Mouse (Mus musculus) urinary bladder, adult 2 months (tissue): ENCODE measurements at regions not wholly inside any gene's neighbourhood (a gene's known extent, or its start where the extent isn't known, plus 50 kb on each side); places are given as distances from the start of the nearest gene placed in this dataset.

Experiments used
- DNase-seq: peaks from one replicate; pipeline ENCODE4 v3.0.0; 2022; ENCODE audit warnings: low spot score

DNA sequence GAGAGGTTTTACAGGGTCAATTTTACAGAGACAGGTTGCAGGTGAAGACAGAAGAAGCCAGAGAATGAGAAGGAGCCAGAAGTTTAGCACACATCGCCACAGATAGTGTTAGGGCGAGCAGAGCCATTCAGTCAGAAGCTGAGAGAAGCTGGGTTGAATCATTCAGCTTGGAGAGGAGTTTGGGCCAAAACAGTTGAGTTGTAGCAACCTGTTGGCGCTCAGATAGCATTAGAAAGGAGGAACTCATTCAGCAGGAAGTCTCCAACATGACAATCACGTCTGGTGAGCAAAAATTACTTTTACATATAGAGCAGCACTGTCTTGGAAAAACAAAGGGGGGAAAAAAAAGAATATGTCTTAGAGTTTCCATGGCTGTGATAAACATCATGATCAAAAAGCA, 53.2 kb downstream of the Fam43a start:
- no peak for DNase-seq

DNA sequence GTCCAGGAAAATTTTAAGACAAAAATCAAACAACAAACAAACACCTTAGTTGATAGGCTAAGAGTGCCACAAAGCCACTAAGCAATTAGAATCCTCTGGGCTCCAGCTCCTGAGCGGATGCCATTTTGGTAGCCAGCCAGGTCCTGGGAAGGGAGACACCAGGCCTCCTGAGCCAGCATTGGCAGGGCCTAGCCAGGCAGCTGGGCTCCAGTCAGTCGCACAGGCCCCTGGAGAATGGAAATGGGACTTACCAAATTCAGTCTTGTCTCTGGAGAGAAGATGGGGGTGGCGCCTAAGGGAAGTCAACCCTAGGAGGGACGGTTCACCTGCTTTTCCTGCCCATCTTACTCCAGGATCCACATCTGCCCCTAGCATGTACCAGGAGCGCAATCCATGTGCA, 54.3 kb downstream of the Fam43a start:
- DNase-seq, result no peak

DNA sequence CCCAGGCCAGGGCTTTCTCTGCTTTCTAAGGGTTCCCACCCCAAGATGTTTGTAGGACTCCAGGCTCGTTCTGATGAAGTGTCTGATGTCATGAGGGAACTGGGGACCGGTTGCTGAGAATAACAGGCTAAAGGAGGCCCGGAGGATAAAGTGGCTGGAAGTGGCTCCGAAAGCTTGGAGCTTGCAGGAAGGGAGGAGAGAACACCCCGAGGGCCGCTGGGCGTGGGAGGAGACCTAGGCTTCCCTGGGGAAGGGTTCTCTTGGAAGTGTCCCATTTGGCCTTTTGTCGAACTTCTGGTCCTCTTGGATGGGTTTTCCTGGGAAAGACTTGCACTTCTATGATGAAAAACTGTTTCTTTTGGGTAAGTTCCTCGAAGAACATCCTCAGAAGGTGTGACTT, 54.7 kb downstream of the Fam43a start:
- no peak for DNase-seq

DNA sequence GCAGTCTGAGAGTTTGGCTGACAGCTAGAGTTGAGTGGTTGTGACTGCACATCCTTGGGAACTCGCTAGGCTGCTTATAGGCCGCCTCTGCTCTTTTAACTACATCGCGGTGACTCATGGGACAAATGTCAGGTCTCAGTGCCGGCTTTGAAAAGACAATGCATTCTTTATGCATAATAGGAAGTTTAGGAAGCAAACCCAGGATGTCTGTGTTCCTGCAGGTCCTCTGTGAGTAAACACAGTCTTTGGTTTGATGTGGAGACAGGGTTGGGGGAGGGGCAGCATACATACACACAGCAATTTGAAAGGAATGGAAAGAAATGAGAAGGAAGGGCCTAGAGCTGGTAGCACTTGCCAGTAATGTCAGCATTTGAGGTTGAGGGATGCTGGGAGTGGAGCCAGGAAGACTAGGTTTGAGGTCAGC, 56.3 kb downstream of the Fam43a start:
- DNase-seq, result no peak

DNA sequence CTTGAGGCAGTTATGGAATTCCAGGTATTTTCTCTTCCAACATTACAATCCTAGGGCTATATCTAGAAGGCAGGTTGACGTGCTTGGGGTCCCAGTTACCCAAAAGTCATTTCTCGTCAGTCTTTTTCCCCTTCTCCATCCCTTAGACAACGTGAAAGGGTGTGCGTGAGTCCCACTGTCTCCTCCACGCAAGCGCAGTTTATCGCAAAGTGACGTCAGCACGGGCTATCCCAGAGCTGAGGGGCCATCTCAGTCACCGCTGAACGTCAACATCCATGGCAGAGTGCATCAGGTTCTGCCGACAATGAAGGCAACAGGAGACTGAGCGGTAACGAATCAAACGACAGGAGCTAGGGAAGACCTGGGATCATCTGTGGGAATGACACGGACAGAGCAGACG, 57.4 kb downstream of the Fam43a start:
- no peak for DNase-seq

DNA sequence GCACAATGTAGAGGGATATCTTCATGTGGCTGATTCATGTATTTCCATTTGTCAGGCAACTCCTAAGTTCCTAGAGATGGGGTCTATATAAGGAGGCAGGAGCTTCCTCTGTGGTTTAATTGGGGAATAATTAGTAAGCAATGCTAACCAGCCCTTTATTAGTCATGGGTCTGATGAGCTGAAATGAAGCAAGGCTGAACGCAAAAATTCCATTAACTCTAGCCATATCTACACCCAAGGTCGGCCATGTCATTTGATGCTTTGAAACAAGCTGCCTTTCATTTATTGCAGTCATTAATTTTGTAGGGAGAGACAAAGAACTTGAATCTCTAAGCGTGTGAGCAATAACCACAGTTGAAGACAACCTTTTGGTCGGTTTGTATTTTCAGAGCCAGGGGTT, 59.4 kb downstream of the Fam43a start:
- DNase-seq, result no peak

DNA sequence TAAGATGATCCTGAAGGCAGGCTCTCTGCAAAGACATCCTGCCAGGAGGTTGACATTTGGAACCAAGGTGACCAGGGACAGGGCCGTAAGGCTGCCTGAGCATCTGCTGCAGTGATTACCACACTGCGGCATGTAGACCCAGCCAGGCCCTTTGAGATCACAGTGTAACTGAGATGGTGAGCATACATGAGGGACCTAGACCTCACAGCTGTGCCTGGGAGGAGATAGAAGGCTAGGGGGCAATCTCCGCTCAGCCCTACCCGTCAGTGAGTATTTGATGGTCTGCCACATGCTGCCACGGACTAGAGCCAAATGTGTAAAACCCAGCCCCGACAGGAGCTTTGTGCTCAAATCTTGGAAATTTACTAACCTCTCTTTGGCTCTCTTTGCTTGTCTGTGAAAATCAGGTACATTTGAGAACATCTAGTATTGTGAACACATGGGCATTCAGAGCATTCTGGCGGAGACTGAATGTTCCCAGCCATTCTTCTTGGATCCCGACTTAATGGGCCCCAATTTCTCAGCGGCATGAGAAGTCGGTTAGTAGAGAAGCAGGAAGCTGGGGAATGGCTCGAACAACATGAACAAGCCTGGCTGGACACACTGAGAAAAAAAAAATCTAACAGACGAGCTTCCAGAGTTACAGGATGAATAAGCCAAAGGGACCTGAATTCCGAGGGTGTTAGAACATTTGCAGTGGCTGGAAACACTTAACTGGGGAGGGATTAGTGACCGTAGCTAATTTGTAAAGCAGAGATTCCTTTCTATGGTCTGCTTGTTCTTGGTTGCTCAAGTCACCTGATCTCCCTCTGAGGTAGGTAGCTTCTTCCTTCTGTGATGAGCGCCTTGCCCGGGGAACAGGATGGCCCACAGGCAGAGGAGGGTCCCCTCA, 61.8 kb downstream of the Fam43a start:
- no peak for DNase-seq

DNA sequence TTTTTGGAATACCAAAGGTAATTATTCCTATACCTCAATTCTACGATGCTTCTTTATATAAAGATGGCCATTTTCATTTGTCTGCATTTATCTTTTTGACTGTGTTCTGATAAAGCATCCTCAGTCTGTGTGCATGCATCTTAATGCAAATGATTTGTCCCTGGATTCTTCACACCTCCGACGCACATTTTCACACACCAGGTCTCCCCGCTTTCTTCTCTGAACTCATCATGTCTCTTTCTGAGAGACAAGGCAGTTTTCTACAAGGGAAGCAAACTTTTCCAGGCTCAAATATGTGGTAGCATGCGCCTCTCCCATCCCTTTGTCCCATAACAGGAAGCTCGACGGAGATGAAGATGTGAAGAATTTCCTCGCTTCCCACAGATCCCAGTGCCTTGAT, 63.5 kb downstream of the Fam43a start:
- no peak for DNase-seq

DNA sequence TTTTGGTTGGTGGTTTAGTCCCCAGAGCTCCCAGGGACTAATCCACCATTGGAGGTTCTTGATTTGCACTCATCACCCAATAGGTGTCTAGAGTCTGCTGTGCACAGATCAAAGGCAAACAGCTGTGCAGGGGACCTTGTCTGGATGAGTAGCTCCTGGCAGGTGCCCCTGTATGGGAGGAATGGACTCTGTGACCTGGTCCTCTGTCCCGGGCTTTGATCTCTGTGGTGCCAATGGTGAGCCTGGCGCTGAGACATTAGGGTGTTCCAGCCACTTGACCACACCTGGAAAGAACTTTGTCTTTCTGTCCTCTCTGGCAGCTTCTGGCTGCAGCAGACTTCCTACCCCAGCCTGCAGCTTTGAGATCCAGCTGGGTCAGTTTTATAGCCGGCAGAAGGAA, 64.4 kb downstream of the Fam43a start:
- no peak for DNase-seq

DNA sequence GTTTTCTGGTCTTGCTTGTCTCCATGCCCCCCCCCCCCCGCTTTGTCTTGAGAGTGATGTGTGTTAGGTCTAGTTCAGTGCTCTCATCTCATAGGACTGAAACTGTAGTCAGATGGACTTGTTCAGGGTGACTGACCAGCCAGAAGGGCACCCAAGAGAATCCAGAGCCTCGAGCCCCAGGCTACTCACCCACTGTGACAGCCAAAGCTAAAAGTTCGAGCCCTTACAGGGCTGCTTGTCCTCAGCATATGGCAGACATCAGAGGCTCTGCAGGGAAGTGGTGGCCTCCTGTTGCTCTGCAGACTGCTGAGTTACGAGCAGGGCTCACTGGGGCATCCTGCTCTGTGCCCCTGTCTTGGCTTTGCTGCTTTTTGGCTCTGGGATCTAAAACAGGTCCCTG, 64.9 kb downstream of the Fam43a start:
- no peak for DNase-seq

DNA sequence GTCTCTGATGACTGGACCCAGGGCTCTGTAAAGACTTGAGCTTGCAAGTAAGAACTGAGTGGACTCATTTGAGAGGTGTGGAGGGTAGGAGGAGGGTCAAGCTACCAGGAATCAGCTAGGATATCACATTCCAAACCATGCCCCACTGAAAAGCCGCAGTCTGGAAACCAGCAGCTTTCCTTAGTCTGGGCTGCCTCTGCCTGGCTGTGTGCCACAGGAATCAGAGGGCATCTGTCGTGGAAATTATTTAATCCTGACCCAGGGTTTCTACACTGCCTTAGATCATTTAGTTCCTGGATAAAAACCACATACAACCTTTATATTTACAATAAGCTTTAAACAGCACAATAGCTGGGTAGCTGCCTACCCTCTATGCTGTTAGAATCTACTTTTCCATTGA, 66.4 kb downstream of the Fam43a start:
- no peak for DNase-seq

DNA sequence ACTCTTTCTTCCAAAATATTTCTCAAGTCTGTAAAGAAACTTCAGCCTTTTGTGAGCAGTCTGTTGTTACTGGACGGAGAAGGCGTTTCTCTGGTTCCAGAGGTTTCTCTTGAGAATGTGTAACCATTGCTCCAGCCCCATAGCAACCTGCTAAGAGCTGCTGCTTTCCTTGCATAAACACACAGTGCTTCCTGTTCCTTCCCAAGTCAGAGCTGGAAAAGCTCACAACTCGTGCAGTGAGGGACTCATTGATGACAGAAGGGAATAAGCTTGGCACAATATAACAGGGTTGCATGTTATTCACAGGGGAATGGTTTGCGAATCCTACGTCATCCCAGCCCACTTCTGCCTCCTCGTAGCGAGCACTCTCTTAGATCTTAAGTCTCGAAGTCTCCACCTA, 70.4 kb downstream of the Fam43a start:
- DNase-seq, result no peak

DNA sequence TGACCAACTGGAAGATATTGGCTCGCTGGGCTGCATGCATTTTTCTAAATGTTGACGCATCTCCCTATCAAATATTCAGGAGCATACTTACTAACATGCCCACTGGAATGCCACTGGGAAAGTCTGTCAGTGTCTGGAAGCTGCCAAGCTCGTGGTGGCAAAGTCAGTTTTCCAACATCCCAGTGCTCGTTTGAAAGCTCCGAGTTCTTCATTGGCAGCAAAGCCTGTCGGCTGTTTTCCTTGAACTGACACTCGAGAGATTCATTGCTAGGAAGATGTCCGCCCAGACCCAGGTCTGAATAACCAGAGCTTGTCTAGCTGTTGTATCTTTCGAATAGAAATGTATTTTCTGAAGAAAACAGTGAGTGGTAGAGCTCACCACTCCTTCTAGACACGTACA, 72.1 kb downstream of the Fam43a start:
- no peak for DNase-seq

DNA sequence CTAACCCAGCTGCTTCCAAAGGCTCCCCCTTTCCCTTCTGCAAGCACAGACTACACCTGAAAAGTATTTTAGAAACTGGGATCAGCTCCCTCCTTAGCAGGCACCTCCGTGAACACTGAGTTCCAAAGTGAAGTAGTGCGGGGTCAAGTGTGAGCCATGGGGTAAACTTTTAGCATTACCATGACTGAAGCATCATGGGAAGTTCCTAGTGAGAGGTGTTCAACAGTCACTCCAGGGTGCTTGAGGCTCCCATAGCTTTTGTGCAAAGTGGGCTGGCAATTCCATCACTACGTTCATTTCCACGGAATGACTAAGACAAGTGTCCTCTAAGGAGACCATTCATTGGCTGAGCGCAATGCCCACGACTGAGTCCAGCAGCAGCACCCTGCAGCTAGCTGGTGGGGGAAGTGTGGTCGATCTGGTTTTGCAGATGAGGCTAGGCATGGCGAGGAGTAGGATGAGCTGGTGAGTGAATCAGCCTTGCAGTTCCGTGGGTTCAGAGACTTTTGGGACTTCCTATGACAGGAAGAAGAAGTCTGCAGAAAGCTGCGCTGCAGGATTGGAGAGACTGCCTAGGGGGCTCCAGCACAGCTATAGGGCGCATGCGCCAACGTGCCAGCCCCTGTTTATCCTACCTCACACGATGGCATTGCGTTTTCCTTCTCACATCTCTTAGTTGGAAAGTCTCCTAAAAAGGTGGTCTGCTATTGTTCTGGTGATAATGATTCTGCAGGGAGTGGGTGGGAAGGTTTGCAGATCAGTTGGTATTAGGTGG, 73.4 kb downstream of the Fam43a start:
- no peak for DNase-seq

DNA sequence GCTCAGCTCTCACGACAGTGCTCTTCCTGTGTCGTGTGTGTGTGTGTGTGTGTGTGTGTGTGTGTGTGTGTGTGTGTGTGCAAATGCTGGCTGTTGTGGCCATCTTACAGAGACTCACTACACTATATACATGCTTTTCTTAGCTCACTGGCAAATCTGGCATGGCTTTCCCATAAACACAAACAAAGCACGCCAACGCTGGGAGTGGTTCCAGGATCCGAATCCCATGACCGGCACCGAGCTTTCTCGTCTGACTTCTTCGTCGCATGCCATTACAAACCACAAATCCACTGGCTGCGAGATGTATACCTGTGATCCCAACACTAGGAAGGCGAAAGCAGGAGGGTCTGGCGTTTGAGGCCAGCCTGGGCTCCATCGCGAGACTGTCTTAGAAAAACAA, 74.1 kb downstream of the Fam43a start:
- no peak for DNase-seq

DNA sequence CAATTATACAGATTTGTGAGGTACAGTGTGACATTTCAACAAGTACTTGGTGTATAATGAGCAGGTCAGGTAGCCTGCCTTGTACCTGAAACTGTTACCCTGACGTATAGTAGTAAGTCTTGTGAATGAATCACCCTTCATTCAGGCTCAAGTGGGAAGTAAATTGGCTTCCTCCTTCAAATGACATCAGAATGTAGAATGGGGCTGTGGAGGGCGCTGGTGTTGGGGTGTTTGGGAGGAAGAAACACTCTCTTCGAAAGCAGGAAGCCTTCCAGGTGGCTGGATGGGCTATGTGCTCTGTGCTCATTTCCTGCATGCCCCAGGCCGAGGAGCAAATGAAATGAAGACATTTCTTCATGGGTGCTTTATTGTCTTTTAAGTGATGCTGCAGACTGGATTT, 76.3 kb downstream of the Fam43a start:
- DNase-seq, result no peak

DNA sequence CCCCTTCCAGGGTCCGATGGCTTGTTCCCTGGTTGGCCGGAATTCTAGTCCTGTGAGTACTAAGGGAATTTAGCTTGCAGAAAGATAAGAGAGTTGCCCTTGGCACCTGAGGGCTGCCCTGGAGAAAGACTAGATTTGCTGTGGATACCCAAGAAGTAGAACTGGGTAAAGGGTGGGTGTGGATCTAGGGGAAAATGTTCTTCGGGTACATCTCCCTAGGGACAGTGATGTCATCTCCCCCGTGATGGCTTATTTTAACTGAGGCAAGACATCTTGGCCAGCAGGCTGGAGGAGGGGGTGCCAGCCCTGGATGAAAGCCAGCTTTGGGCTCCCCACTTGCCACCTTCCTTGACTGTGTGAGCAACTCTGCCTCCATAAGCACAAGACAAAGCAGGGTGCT, 77.5 kb downstream of the Fam43a start:
- no peak for DNase-seq

DNA sequence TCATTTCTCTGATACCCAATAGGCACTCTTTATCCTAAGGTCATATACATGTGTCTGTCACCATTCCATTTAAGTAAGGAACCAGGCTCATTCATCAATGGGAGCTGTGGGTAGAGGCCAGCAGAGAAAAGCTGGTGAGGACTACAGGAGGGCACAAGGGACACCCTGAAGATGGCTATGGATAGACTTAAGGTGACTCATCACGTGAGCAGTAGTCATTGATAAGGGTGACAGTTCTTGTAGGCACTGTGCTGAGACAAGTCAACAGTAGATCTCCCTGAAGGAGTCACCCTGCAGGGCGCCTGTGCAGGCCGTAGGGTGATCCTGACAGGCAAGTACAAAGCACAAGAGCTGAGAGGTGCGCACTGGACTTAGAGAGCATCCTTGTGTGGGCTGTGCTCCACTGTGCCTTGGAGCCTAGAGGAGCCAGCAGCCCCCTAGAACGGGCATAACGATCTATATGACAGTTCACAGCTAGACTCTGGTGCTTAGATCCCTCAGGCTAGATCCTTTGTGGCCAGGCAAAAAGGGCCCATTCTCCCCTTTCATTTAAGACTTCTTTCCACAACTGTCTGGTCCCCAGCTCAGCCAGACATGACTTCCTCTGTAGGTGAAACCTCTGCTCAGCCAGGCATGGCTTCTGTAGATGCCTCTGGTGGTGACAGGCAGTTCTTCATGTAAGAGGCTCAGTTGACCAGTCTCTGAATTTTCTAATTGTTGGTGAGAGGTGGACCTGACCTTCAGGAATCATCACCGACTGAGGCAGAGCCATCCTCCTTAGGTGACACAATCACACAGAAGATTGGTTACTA, 78.6 kb downstream of the Fam43a start:
- no peak for DNase-seq

DNA sequence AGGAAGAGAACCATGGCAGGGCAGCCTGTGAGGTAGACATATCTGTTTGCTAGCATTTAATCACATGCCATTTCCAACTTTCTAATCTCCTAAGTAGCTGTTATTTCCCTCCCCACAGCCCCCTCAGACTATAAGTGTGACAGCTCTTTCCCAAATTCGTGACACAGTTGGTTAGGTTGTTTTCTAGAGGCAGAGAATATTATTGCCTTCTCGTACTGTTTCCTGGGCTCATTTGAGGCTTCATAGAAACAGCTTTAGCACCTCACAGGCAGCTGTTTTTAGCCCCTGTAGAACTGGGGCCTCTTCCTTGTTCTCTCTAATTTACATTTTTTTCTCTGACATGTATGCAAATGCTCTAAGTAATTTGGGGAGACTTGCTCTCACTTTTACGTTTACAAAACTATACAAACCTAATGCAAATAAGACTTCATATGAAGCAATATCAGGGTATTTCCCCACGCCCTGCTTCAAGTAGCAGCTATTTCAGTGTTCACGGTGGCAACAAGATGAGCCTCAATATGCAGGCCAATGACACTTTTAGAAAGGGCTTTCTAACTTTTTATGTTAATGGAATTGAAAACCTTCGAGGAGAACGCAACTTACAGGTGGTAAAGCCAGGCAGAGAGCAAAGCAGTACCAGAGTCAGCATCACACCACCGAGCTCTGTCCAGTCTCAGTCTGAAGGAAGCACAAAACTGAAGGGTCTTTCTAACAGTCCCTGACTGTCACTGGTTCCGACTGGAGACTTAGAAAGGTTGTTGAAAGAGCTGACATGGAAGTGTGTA, 79.4 kb downstream of the Fam43a start:
- no peak for DNase-seq

DNA sequence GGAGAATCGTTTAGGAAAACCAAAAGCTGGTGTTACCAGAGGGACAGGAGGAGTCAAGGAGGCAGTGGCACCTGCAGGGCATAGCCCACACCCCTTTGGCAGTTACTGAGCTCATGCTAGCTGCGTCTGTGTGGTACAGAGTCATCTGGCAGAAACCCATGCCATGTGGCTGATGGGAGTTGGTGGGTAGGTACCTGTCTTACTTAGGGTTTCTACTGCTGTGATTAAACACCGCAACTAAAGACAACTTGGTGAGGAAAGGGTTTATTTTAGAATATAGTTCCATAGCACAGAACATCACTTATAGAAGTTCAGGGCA, 79.9 kb downstream of the Fam43a start:
- no peak for DNase-seq

DNA sequence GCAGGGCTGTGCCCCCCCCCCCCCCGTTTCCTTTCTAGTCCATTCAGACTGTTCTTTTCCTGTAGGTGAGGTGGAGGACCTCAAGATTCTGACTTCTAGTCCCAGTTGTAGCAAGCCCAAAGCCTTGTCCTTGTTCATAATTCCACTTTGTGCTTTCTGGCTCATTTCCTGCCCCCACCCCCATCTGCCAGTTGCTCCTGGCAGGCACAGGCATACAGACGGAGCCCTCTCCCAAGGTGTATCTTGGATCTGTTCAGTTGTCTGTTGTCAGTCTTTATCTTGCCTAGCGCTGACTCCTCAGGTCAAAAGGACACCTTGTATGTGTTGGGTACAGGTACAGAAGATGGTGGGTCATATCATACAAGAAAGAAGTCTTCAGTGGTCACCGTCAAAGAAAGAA, 81.9 kb downstream of the Fam43a start:
- DNase-seq, result no peak

DNA sequence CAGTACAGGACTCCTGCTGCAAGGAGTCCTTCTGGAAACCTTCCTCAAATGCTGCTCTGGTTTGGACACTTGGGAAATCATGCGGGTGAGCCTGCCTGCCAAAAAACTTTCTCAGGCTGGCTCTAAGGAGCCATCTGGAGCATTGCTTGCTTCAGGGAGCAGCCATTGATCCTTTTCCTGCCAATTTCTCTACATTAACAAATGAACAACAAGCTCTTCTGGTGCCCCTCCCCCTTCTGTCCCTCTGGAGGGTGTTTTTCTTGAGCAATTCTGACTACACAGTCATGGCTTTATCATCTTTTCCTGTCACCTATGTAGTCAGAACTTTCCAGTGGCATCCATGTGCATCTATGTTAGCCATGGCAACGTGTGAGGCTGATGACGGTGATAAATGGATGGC, 84.5 kb downstream of the Fam43a start:
- no peak for DNase-seq
